9 mouse cellular contexts compared by ENCODE assay signal in the genomic region with DNA sequence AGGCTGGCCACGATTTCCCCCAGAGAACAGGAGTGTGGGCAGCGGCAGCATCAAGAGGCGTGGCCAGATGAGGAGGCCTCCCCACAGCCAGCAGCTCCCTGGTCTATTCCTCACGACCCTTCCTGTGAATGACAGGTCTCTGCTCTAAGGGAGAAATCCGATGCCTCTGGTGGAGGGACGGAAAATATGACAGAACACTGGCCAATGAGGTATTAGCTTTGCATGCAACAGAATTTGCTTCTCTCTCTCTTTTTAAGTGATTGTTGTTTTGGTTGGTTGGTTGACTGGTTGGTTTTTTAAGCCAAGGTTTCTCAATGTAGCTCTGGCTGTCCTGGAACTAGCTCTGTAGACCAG. TPM values are rescaled to one million over a fixed set of nuclear protein-coding genes. Genes with fewer than 3 reads are reported as not detected.
DNase-seq lines count a peak whose midpoint lies in the region; ATAC-seq lines count a peak whose summit lies in the region.
"Had no signal": no experiment of that assay in that cellular context is flagged by ENCODE, and none has a peak within 500 bp of the region (broad histone marks: within the 10 kb centered on the region; RNA-seq: fewer than 3 reads in every experiment).

No protein-coding gene starts in this region.

- 28% methylated on average over 6 of the region's 6 CpGs for WGBS in hindbrain, embryonic 13.5 days
- WGBS in hindbrain, embryonic 14.5 days: 17% methylated on average over 6 of the region's 6 CpGs
- 17% methylated on average over 6 of the region's 6 CpGs for WGBS in embryonic facial prominence, embryonic 14.5 days
- WGBS in midbrain, embryonic 14.5 days: 13% methylated on average over 6 of the region's 6 CpGs

- no peak overlapping the region for H3K4me3 ChIP-seq in hindbrain, embryonic 13.5 days
- H3K4me3 ChIP-seq in hindbrain, embryonic 14.5 days (replicated peaks; ENCODE audit: low read length): no peak overlapping the region
- no peak overlapping the region for H3K4me3 ChIP-seq in embryonic facial prominence, embryonic 14.5 days (ENCODE audit: low read depth, low read length)
- no peak overlapping the region for H3K4me3 ChIP-seq in midbrain, embryonic 14.5 days (replicated peaks; ENCODE audit: low read depth, low read length)

- peaks cover 49% of the 10 kb centered on the region for H3K4me1 ChIP-seq in hindbrain, embryonic 13.5 days (replicated peaks)
- H3K4me1 ChIP-seq in hindbrain, embryonic 14.5 days (replicated peaks; ENCODE audit: control insufficient read depth, insufficient read depth, low read length): peaks cover 14% of the 10 kb centered on the region
- peaks cover 28% of the 10 kb centered on the region for H3K4me1 ChIP-seq in embryonic facial prominence, embryonic 14.5 days (ENCODE audit: control insufficient read depth, insufficient read depth, low read length)
- peaks cover 13% of the 10 kb centered on the region for H3K4me1 ChIP-seq in midbrain, embryonic 14.5 days (ENCODE audit: control insufficient read depth, insufficient read depth, low read length)

- intact Hi-C loops in left cerebral cortex, postnatal 14 days (cut with DNase I): no loop called here

- no peak for ATAC-seq in hindbrain, embryonic 13.5 days (ENCODE audit: low FRiP score)
- no peak for ATAC-seq in hindbrain, embryonic 14.5 days (ENCODE audit: low FRiP score)
- no peak for ATAC-seq in embryonic facial prominence, embryonic 14.5 days (ENCODE audit: low read depth)
- ATAC-seq in midbrain, embryonic 14.5 days (ENCODE audit: low FRiP score, low TSS enrichment): no peak

- peak; percentile 13 for DNase-seq in cerebellum, adult 9-10 months
- DNase-seq in cerebellum, postnatal 14 days: no peak
- DNase-seq in hindbrain, embryonic 14.5 days (ENCODE audit: low spot score): no peak
- peak; percentile 60 for DNase-seq in embryonic facial prominence, embryonic 14.5 days (ENCODE audit: low spot score)
- DNase-seq in midbrain, embryonic 14.5 days: peak; percentile 40
- no peak for DNase-seq in left cerebral cortex, postnatal 14 days (ENCODE audit: low spot score in 2 of 2)
- no peak for DNase-seq in right cerebral cortex, postnatal 25 days
- DNase-seq: gastrocnemius, postnatal 14 days had no signal

- H3K4me2 ChIP-seq in hindbrain, embryonic 13.5 days: no peak overlapping the region
- H3K4me2 ChIP-seq in hindbrain, embryonic 14.5 days (replicated peaks): no peak overlapping the region
- H3K4me2 ChIP-seq in embryonic facial prominence, embryonic 14.5 days (ENCODE audit: low read depth, low read length): no peak overlapping the region
- H3K4me2 ChIP-seq in midbrain, embryonic 14.5 days (ENCODE audit: low read length): no peak overlapping the region

- H3K27me3 ChIP-seq in hindbrain, embryonic 13.5 days: no peaks in the 10 kb centered on the region
- H3K27me3 ChIP-seq in hindbrain, embryonic 14.5 days (ENCODE audit: control insufficient read depth, insufficient read depth, low read length): no peaks in the 10 kb centered on the region
- H3K27me3 ChIP-seq in embryonic facial prominence, embryonic 14.5 days (replicated peaks; ENCODE audit: control insufficient read depth, insufficient read depth, low read length): no peaks in the 10 kb centered on the region
- H3K27me3 ChIP-seq in midbrain, embryonic 14.5 days (ENCODE audit: control insufficient read depth, insufficient read depth, low read length): no peaks in the 10 kb centered on the region

- no peaks in the 10 kb centered on the region for H3K9me3 ChIP-seq in hindbrain, embryonic 13.5 days
- no peaks in the 10 kb centered on the region for H3K9me3 ChIP-seq in hindbrain, embryonic 14.5 days (ENCODE audit: control insufficient read depth, low read length)
- H3K9me3 ChIP-seq in embryonic facial prominence, embryonic 14.5 days (ENCODE audit: control insufficient read depth, low read length): no peaks in the 10 kb centered on the region
- no peaks in the 10 kb centered on the region for H3K9me3 ChIP-seq in midbrain, embryonic 14.5 days (ENCODE audit: control insufficient read depth, low read length)

- 0 out of 2 replicates have a peak overlapping the region, but pooled peaks have one; percentile 24 for H3K9ac ChIP-seq in hindbrain, embryonic 13.5 days
- H3K9ac ChIP-seq in hindbrain, embryonic 14.5 days: no peak overlapping the region
- H3K9ac ChIP-seq in embryonic facial prominence, embryonic 14.5 days (ENCODE audit: low read depth, low read length): no peak overlapping the region
- H3K9ac ChIP-seq in midbrain, embryonic 14.5 days (replicated peaks; ENCODE audit: low read length): no peak overlapping the region

- H3K36me3 ChIP-seq in hindbrain, embryonic 13.5 days: no peaks in the 10 kb centered on the region
- H3K36me3 ChIP-seq in hindbrain, embryonic 14.5 days (replicated peaks; ENCODE audit: control insufficient read depth, insufficient read depth): no peaks in the 10 kb centered on the region
- H3K36me3 ChIP-seq in embryonic facial prominence, embryonic 14.5 days (ENCODE audit: control insufficient read depth, insufficient read depth, low read length): no peaks in the 10 kb centered on the region
- no peaks in the 10 kb centered on the region for H3K36me3 ChIP-seq in midbrain, embryonic 14.5 days (ENCODE audit: control insufficient read depth, insufficient read depth, low read length)

- no peak overlapping the region for H3K27ac ChIP-seq in hindbrain, embryonic 13.5 days
- H3K27ac ChIP-seq in hindbrain, embryonic 14.5 days: no peak overlapping the region
- H3K27ac ChIP-seq in embryonic facial prominence, embryonic 14.5 days (replicated peaks; ENCODE audit: low read depth, low read length): no peak overlapping the region
- H3K27ac ChIP-seq in midbrain, embryonic 14.5 days (replicated peaks; ENCODE audit: low read depth, low read length): no peak overlapping the region

RNA-seq across cellular contexts. Expression of a gene that starts 44.3 kb away (rescaled TPM):
- 83.4 and 93.0 TPM in 2 replicates for polyA plus RNA-seq in hindbrain, embryonic 13.5 days (2015; fragmentation: Nextera tagmentation; extraction: Ambion mirVana)
- 89.9 and 105 TPM in 2 replicates for polyA plus RNA-seq in hindbrain, embryonic 14.5 days (2014; fragmentation: Nextera tagmentation; extraction: Ambion mirVana)
- 28.4 and 33.7 TPM in 2 replicates for polyA plus RNA-seq in embryonic facial prominence, embryonic 14.5 days (2014; fragmentation: Nextera tagmentation; extraction: Ambion mirVana)
- 66.2 and 73.7 TPM in 2 replicates for polyA plus RNA-seq in midbrain, embryonic 14.5 days (2014; fragmentation: Nextera tagmentation; extraction: Ambion mirVana)
- 100 to 1,000 TPM; 321 to 322 TPM for total RNA-seq in left cerebral cortex, postnatal 14 days (2021)

Comparison
In these comparisons a context has a peak if more than half of its experiments do, and no peak if none do; other contexts are left out.
1. DNase-seq: peak in cerebellum, adult 9-10 months (single experiment), embryonic facial prominence, embryonic 14.5 days (single experiment) and midbrain, embryonic 14.5 days (single experiment); none in cerebellum, postnatal 14 days (0 of 2), hindbrain, embryonic 14.5 days (single experiment), left cerebral cortex, postnatal 14 days (0 of 2) and right cerebral cortex, postnatal 25 days (single experiment).